ENCODE assay signal across 14 mouse cellular contexts in genomic region chr10:78324556-78325164, GRCm38 (mm10). TPM values are rescaled to one million over a fixed set of nuclear protein-coding genes. Genes with fewer than 3 reads are reported as not detected.
DNase-seq lines count a peak whose midpoint lies in the region; ATAC-seq and TF ChIP-seq lines count a peak whose summit lies in the region.
"Had no signal": no experiment of that assay in that cellular context is flagged by ENCODE, and none has a peak within 500 bp of the region (broad histone marks: within the 10 kb centered on the region; RNA-seq: fewer than 3 reads in every experiment).

No protein-coding gene starts in this region.

- DNase-seq in forebrain, embryonic 14.5 days (ENCODE audit: low spot score): no peak
- DNase-seq in forebrain, postnatal 0 days: no peak
- DNase-seq in kidney, postnatal 36 days: peak; percentile 51 to 75
- DNase-seq in right cerebral cortex, postnatal 10 days (ENCODE audit: low spot score in 2 of 2): no peak
- no peak for DNase-seq in adrenal gland, adult (ENCODE audit: inconsistent age in 2 of 2, low spot score in 1 of 2)
- no peak for DNase-seq in frontal cortex, postnatal 14 days (ENCODE audit: low spot score in 2 of 2)
- DNase-seq: gastrocnemius, postnatal 36 days; heart, postnatal 36 days; layer of hippocampus, postnatal 36 days; lung, adult 2 months had no signal

- H3K4me3 ChIP-seq in forebrain, embryonic 14.5 days (ENCODE audit: low read depth, low read length): no peak overlapping the region
- H3K4me3 ChIP-seq in forebrain, postnatal 0 days (ENCODE audit: low read depth, low read length): no peak overlapping the region
- peak overlapping the region; percentile 38 for H3K4me3 ChIP-seq in megakaryocyte, embryonic 14.5 days (replicated peaks)
- H3K4me3 ChIP-seq: embryonic facial prominence, embryonic 13.5 days; forebrain, embryonic 15.5 days had no signal

- H3K4me1 ChIP-seq in forebrain, embryonic 14.5 days (ENCODE audit: control insufficient read depth, insufficient read depth, low read length): peaks cover 7% of the 10 kb centered on the region; the same call in 1 of the 2 replicates
- H3K4me1 ChIP-seq in forebrain, postnatal 0 days (ENCODE audit: insufficient read depth): 0 out of 2 replicates have a peak, but pooled peaks cover 2% of the 10 kb centered on the region
- peaks cover 97% of the 10 kb centered on the region for H3K4me1 ChIP-seq in megakaryocyte, embryonic 14.5 days

- no peak for TF ChIP-seq CTCF in forebrain, postnatal 0 days (IDR thresholded peaks at IDR 0.05; ENCODE audit: low read depth)

- 0 out of 2 replicates have a peak overlapping the region, but pooled peaks have one; percentile 45 for H3K27ac ChIP-seq in forebrain, embryonic 14.5 days (ENCODE audit: low read depth, low read length)
- H3K27ac ChIP-seq in forebrain, postnatal 0 days (ENCODE audit: low read depth, low read length): no peak overlapping the region
- H3K27ac ChIP-seq: embryonic facial prominence, embryonic 13.5 days had no signal

- peaks cover 12% of the 10 kb centered on the region; the same call in 1 of the 2 replicates for H3K36me3 ChIP-seq in forebrain, embryonic 14.5 days (ENCODE audit: control insufficient read depth, insufficient read depth, low read length)
- peaks cover 14% of the 10 kb centered on the region for H3K36me3 ChIP-seq in forebrain, postnatal 0 days (ENCODE audit: insufficient read depth)
- peaks cover 71% of the 10 kb centered on the region for H3K36me3 ChIP-seq in megakaryocyte, embryonic 14.5 days (replicated peaks; ENCODE audit: low read length)

- no peak overlapping the region for H3K4me2 ChIP-seq in forebrain, embryonic 14.5 days (ENCODE audit: low read length)
- no peak overlapping the region for H3K4me2 ChIP-seq in forebrain, postnatal 0 days (ENCODE audit: low read depth)
- H3K4me2 ChIP-seq: embryonic facial prominence, embryonic 13.5 days; forebrain, embryonic 15.5 days had no signal

- no peaks in the 10 kb centered on the region for H3K27me3 ChIP-seq in forebrain, embryonic 14.5 days (replicated peaks; ENCODE audit: control insufficient read depth, insufficient read depth, low read length)
- no peaks in the 10 kb centered on the region for H3K27me3 ChIP-seq in forebrain, postnatal 0 days (ENCODE audit: insufficient read depth, low read length)
- no peaks in the 10 kb centered on the region for H3K27me3 ChIP-seq in megakaryocyte, embryonic 14.5 days (replicated peaks)
- H3K27me3 ChIP-seq: embryonic facial prominence, embryonic 13.5 days; forebrain, embryonic 15.5 days had no signal

- no peak for ATAC-seq in forebrain, embryonic 14.5 days
- ATAC-seq in forebrain, postnatal 0 days: no peak
- no peak for ATAC-seq in megakaryocyte, adult 5-6 weeks (ENCODE audit: poor library complexity, severe bottlenecking)
- ATAC-seq: forebrain, embryonic 15.5 days had no signal

- no peaks in the 10 kb centered on the region for H3K9me3 ChIP-seq in forebrain, embryonic 14.5 days (replicated peaks; ENCODE audit: control insufficient read depth, low read length)
- H3K9me3 ChIP-seq in forebrain, postnatal 0 days (ENCODE audit: low read length): no peaks in the 10 kb centered on the region
- no peaks in the 10 kb centered on the region for H3K9me3 ChIP-seq in megakaryocyte, embryonic 14.5 days
- H3K9me3 ChIP-seq: embryonic facial prominence, embryonic 13.5 days; forebrain, embryonic 15.5 days had no signal

- 91% methylated on average over 6 of the region's 6 CpGs for WGBS in forebrain, embryonic 14.5 days
- 93% methylated on average over 6 of the region's 6 CpGs for WGBS in forebrain, postnatal 0 days

- no peak overlapping the region for H3K9ac ChIP-seq in forebrain, embryonic 14.5 days (ENCODE audit: low read length)
- no peak overlapping the region for H3K9ac ChIP-seq in forebrain, postnatal 0 days
- H3K9ac ChIP-seq: embryonic facial prominence, embryonic 13.5 days; forebrain, embryonic 15.5 days had no signal

RNA-seq across cellular contexts. Expression of gene Agpat3, which starts 27.6 kb away (rescaled TPM):
- 46.0 and 63.2 TPM in 2 replicates for polyA plus RNA-seq in forebrain, embryonic 14.5 days (2014; fragmentation: Nextera tagmentation; extraction: Ambion mirVana)
- 72.9 and 94.9 TPM in 2 replicates for total RNA-seq in forebrain, postnatal 0 days (2014; rRNA removed)
- polyA plus RNA-seq in forebrain, postnatal 0 days (2015; fragmentation: Nextera tagmentation; extraction: Ambion mirVana): 72.4 and 101 TPM in 2 replicates
- 205 and 237 TPM in 2 replicates for polyA plus RNA-seq in megakaryocyte, embryonic 14.5 days (2012; ENCODE audit: insufficient read depth, low replicate concordance)
- 1.8 and 2.4 TPM in 2 replicates for total RNA-seq in megakaryocyte, adult 5-6 weeks (2015)
- 2.8 and 5.2 TPM in 2 replicates for total RNA-seq in megakaryocyte, adult 5-6 weeks (2017)

Comparison
In these comparisons a context has a peak if more than half of its experiments do, and no peak if none do; other contexts are left out.
1. DNase-seq: peak in kidney, postnatal 36 days (2 of 2); none in forebrain, embryonic 14.5 days (single experiment), forebrain, postnatal 0 days (single experiment), right cerebral cortex, postnatal 10 days (0 of 2), adrenal gland, adult (0 of 2) and frontal cortex, postnatal 14 days (0 of 2).